Mouse (Mus musculus) gastrocnemius, postnatal 14 days (tissue): ENCODE data around the gene Git1. TPM values are rescaled to one million over a fixed set of nuclear protein-coding genes. Genes with fewer than 3 reads are reported as not detected.
"Not testable (repeated sequence)": the region's sequence is repeated elsewhere in the genome, so short reads cannot be mapped to it uniquely, and the experiment has no call there.

ENCODE experiments used
- DNase-seq: peaks from one replicate; pipeline ENCODE4 v3.0.0; 2021; ENCODE audit warnings: mixed read lengths
- intact Hi-C: fragments of 180-260 bp; cut with DNase I; formaldehyde crosslinking; loops from one replicate; pipeline ENCODE4 v1.15.1; 2025; ENCODE audit warnings: low total_unique reads
- total RNA-seq, 2 experiments: library from RNA; stranded (reverse); gene quantifications; 2 replicates each; pipeline ENCODE4 v1.2.3; 2021

The Git1 gene
- total RNA-seq, 2 experiments from 2014 or later, result 23.0 to 25.9 TPM

- intact Hi-C loops, result no loop called here
- DNase-seq, result no peak
Measured at GRCm38 (mm10) chr11:77514281-77514831, 21.0 kb downstream of the Git1 start.

GRCm38 (mm10) chr11:77514832-77515636 is 21.7 kb downstream of the Git1 start, which contains the start of gene Abhd15:
Gene Abhd15, plus strand, starts transcription at chr11:77515121.
- DNase-seq, result peak; percentile 84
- intact Hi-C loops, result no loop called here

- intact Hi-C loops, result no loop called here
- DNase-seq, result no peak
Measured at GRCm38 (mm10) chr11:77515637-77516552, 22.5 kb downstream of the Git1 start, which contains the start of gene Trp53i13. Gene Trp53i13, minus strand, starts transcription at chr11:77515980.

GRCm38 (mm10) chr11:77516553-77517425 is 23.4 kb downstream of the Git1 start:
- no peak for DNase-seq
- intact Hi-C loops, result no loop called here

GRCm38 (mm10) chr11:77518051-77518798 is 24.9 kb downstream of the Git1 start:
- DNase-seq, result no peak
- intact Hi-C loops, result no loop called here

DNA sequence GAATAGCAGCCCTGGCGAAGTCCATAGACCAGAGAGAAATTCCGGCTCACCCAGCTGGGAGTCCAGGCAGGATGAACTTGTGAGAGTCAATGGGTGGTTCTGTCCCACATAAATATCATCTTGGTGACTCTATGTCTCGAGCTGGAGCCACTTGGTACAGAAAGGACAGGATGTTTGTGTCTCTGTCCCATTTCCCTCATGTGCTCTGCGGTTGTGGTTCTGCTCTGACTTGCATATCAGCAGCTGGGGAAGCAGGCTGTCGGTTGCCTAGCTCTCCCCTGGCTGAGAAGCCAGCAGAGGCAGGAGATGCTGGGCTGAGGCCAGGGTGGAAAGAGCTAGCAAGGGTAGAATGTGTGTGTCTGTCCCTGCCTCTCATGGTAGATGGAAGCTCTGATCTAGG is 25.7 kb downstream of the Git1 start, which contains the start of gene Gm10392:
TSS of gene Gm10392 (minus strand) at position 156 of the 400 bp plus-strand sequence.
- no peak for DNase-seq
- intact Hi-C loops, result no loop called here

DNA sequence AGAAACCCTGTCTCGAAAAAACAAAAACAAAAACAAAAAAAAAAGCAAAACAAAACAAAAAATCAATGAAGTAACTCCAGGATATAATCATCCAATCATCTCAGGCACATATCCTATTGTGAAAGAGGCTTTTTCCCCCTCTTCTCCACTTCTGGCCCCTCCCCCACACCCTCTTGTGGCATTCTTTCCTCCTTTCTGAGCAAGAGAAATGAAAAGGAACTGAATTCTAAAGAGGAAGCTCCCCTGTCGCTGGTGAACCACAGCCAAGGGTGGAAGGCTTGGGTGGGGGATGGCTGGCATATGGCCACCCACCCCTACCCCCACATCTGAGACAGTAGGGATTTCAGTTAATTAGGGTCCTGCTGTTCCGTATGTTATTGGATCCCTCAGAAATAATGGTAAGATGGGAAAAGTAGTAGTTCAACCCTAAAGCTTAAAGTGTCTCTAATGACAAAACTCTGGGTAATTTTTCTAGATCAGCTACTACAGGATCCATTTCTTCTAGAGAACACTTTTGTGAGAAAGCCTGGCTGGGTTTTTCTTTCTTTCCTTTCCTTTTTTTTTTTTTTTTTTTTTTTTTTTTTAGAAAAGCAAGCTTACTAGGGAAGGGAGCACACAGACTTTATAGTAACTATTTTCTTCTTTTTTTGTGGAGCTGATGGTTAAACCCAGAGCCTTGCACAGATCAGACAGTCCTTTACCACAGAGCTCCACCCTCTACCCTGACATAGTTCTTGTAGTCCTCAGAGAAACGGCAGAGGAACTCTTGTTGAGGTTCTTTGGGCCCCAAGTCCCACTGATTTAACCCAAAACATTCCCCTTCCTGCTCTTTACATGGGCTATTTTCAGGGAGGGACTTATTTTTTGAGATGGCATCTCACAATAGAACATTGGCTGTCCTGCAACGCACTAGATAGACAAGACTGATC is 27.5 kb downstream of the Git1 start:
- intact Hi-C loops, result no loop called here
- peak; percentile 27 for DNase-seq

GRCm38 (mm10) chr11:77525804-77526486 is 32.6 kb downstream of the Git1 start:
- intact Hi-C loops, result no loop called here
- no peak for DNase-seq

- intact Hi-C loops, DNase-seq: not testable (repeated sequence)
Measured at GRCm38 (mm10) chr11:77528420-77528819, 35.1 kb downstream of the Git1 start.

DNA sequence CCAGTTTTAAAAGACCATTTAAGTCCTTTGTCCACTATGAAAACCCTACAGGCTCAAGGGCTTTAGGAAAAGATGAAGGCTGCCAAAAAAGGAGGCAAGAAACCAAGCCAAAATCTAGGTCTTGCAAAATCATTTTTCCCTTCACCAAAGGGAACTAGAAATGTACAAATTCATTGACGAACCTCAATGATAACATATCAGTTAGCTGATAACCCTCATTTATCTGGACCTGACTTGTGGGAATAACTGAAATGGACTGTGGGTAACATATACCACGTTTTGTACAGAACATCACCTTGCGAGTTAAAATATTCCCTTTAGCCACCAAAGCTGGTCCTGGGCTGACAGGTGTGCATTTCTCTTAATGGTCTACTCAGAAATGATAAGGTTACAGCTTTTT is 36.3 kb downstream of the Git1 start:
- no peak for DNase-seq
- intact Hi-C loops, result no loop called here

DNA sequence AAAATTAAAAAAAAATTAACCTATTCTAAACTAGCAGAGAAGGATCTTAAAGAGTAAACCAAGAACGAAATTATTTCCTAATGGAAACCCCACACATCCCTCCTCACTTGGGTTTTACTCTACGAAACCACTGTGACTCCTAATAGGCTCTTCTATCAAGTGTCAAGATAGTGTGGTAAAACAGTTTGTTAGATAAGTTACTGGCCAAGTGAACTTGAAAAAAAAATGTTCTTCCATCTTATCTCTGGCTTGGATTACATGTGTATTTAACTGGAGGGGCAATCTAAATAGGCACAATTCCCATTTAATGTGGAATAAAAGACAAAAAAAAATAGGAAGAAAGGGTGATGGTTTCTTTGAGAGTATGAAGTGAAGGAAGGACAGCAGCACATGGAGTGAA is 37.5 kb downstream of the Git1 start:
- no peak for DNase-seq
- intact Hi-C loops, result no loop called here

GRCm38 (mm10) chr11:77532202-77532846 is 39.0 kb downstream of the Git1 start:
- DNase-seq, result no peak
- intact Hi-C loops, result no loop called here

DNA sequence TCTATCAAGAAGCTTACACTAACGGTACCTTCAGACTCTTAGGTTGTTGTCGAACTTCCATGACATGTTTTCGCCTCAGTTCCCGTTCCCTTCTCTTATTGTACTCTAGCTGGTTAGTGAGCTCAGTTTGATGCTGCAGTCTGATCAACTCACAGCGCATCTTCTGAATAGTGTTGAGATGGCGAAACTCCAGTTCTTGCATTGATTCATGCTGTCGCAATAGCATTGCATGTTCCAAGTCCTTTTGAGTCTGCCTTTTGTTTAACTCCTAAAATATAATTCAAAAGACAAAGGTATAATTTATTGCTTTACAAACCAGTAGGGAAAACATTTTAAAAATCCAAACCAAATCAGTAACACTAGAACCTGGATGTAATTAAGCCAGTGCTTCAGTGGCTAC is 51.9 kb downstream of the Git1 start:
- intact Hi-C loops, result no loop called here
- no peak for DNase-seq
